Mouse (Mus musculus) mesoderm, embryonic 11.5 days (tissue): ENCODE results near the gene Mrgprg.

ENCODE experiments used
- DNase-seq: peaks from one replicate; pipeline ENCODE4 v3.0.0-alpha.2; 2012; ENCODE audit warnings: low read depth, low spot score

The Mrgprg gene

GRCm38 (mm10) chr7:143766893-143767292 is at the start of gene Mrgprg:
Gene Mrgprg (minus strand): TSS chr7:143766993.
- no peak for DNase-seq

GRCm38 (mm10) chr7:143808909-143809308 is 42.1 kb upstream of the Mrgprg start:
- no peak for DNase-seq

GRCm38 (mm10) chr7:143805199-143805624 is 38.4 kb upstream of the Mrgprg start:
- no peak for DNase-seq

GRCm38 (mm10) chr7:143801195-143802065 is 34.6 kb upstream of the Mrgprg start:
- DNase-seq: no peak

- no peak for DNase-seq
Observed at GRCm38 (mm10) chr7:143800770-143801169, 34.0 kb upstream of the Mrgprg start.

GRCm38 (mm10) chr7:143798783-143799182 is 32.0 kb upstream of the Mrgprg start:
- no peak for DNase-seq

- DNase-seq: peak; percentile 24
Observed at GRCm38 (mm10) chr7:143793121-143793520, 26.3 kb upstream of the Mrgprg start.

GRCm38 (mm10) chr7:143792336-143792985 is 25.7 kb upstream of the Mrgprg start:
- DNase-seq: no peak

- peak; percentile 87 for DNase-seq
Observed at GRCm38 (mm10) chr7:143783996-143784829, 17.4 kb upstream of the Mrgprg start, which contains the start of gene Mrgpre. Gene Mrgpre (minus strand): TSS chr7:143784500.

- no peak for DNase-seq
Observed at GRCm38 (mm10) chr7:143783378-143783995, 16.7 kb upstream of the Mrgprg start.

- no peak for DNase-seq
Observed at GRCm38 (mm10) chr7:143777375-143777774, 10.6 kb upstream of the Mrgprg start.

GRCm38 (mm10) chr7:143776137-143776536 is 9.3 kb upstream of the Mrgprg start:
- no peak for DNase-seq

- no peak for DNase-seq
Observed at GRCm38 (mm10) chr7:143769461-143769860, 2.7 kb upstream of the Mrgprg start.

- no peak for DNase-seq
Observed at GRCm38 (mm10) chr7:143768267-143768666, 1.5 kb upstream of the Mrgprg start.

GRCm38 (mm10) chr7:143764876-143765530 is 1.8 kb downstream of the Mrgprg start:
- no peak for DNase-seq

- DNase-seq: peak; percentile 65
Observed at GRCm38 (mm10) chr7:143763794-143764193, 3.0 kb downstream of the Mrgprg start.

- DNase-seq: no peak
Observed at GRCm38 (mm10) chr7:143758956-143759355, 7.8 kb downstream of the Mrgprg start.

GRCm38 (mm10) chr7:143757696-143758095 is 9.1 kb downstream of the Mrgprg start:
- no peak for DNase-seq

GRCm38 (mm10) chr7:143757027-143757390 is 9.8 kb downstream of the Mrgprg start:
- peak; percentile 71 for DNase-seq

- no peak for DNase-seq
Observed at GRCm38 (mm10) chr7:143756125-143757026, 10.4 kb downstream of the Mrgprg start, which contains the start of gene Osbpl5. Gene Osbpl5 (minus strand): TSS chr7:143756985.
